Mouse (Mus musculus) embryonic facial prominence, embryonic 11.5 days (tissue): Measurements from ENCODE around the gene Zfpm1. TPM values are rescaled to one million over a fixed set of nuclear protein-coding genes. Genes with fewer than 3 reads are reported as not detected.

Experiments used
- ATAC-seq: fragments of 200-750 bp; cut with Nextera tagmentation; replicated peaks from 2 replicates; pipeline ENCODE4 v1.8.0; 2017; ENCODE audit warnings: low read depth; ENCODE audit not compliant: insufficient number of reproducible peaks, low FRiP score, low TSS enrichment
- DNase-seq: peaks from one replicate; pipeline ENCODE4 v3.0.0-alpha.2; 2015; ENCODE audit warnings: low spot score
- H3K27ac ChIP-seq: fragments of 300-500 bp; sonication (generic); replicated peaks from 2 replicates; pipeline ENCODE4 v1.5.1; 2014; ENCODE audit warnings: mild to moderate bottlenecking, low read depth, low read length, control low read depth
- H3K27me3 ChIP-seq: fragments of 300-500 bp; sonication (generic); 2 replicates; pipeline ENCODE4 v1.6.1; 2014; ENCODE audit warnings: mild to moderate bottlenecking, low read length, moderate library complexity, mixed read lengths; ENCODE audit not compliant: control insufficient read depth, insufficient read depth
- H3K36me3 ChIP-seq: fragments of 300-500 bp; sonication (generic); replicated peaks from 2 replicates; pipeline ENCODE4 v1.6.1; 2014; ENCODE audit warnings: low read depth, mild to moderate bottlenecking, low read length, moderate library complexity, mixed read lengths; ENCODE audit not compliant: control insufficient read depth, insufficient read depth
- H3K4me1 ChIP-seq: fragments of 300-500 bp; sonication (generic); 2 replicates; pipeline ENCODE4 v1.6.1; 2014; ENCODE audit warnings: low read length, mixed read lengths; ENCODE audit not compliant: control insufficient read depth, insufficient read depth
- H3K4me2 ChIP-seq: fragments of 300-500 bp; sonication (generic); 2 replicates; pipeline ENCODE4 v1.6.1; 2014; ENCODE audit warnings: low read depth, mild to moderate bottlenecking, control low read depth, low read length, moderate library complexity
- H3K4me3 ChIP-seq: fragments of 300-500 bp; sonication (generic); 2 replicates; pipeline ENCODE4 v1.5.1; 2014; ENCODE audit warnings: low read depth, low read length, control low read depth
- H3K9ac ChIP-seq: fragments of 300-500 bp; sonication (generic); replicated peaks from 2 replicates; pipeline ENCODE4 v1.6.1; 2014; ENCODE audit warnings: mild to moderate bottlenecking, control low read depth, low read length
- H3K9me3 ChIP-seq: fragments of 300-500 bp; sonication (generic); replicated peaks from 2 replicates; pipeline ENCODE4 v1.6.1; 2016; ENCODE audit warnings: mild to moderate bottlenecking, low read length, inconsistent platforms, mixed read lengths; ENCODE audit not compliant: control insufficient read depth
- WGBS: fragments of 180-500 bp; shearing (Covaris S2); extraction: QIAGEN DNeasy Blood & Tissue Kit; methylation state at CpG from one replicate; pipeline ENCODE4 v1.1.7; 2014; 5-methylcytosine and 5-hydroxymethylcytosine counted together
- polyA plus RNA-seq: library from polyadenylated mRNA; unstranded; fragments of >200 nt; fragmentation: Nextera tagmentation; extraction: Ambion mirVana; gene quantifications from 2 replicates; pipeline ENCODE4 v1.2.1, GENCODE M21; 2014

Gene Zfpm1
- polyA plus RNA-seq, 1 experiment from 2014 or later = 1.5 TPM

GRCm38 (mm10) chr8:122277204-122277995 lies 4.5 kb upstream of the Zfpm1 start:
- Histone ChIP-seq H3K4me1 (no peaks in the 10 kb centered on the region), H3K4me2 (no peak overlapping the region), H3K9ac (no peak overlapping the region), H3K27ac (no peak overlapping the region), H3K9me3 (no peaks in the 10 kb centered on the region), H3K36me3 (no peaks in the 10 kb centered on the region), H3K4me3 (no peak overlapping the region), H3K27me3 (peaks cover under 1% of the 10 kb centered on the region; the same call in 1 of the 2 replicates)
- 78% methylated on average over 18 of the region's 18 CpGs for WGBS
- ATAC-seq = no peak
- DNase-seq = no peak

GRCm38 (mm10) chr8:122280156-122280555 lies 1.8 kb upstream of the Zfpm1 start:
- peaks cover 16% of the 10 kb centered on the region for H3K27me3 ChIP-seq
- H3K9me3 ChIP-seq = no peaks in the 10 kb centered on the region
- no peak for DNase-seq
- 68% methylated on average over 4 of the region's 4 CpGs for WGBS
- peaks cover 16% of the 10 kb centered on the region for H3K4me1 ChIP-seq
- H3K36me3 ChIP-seq = no peaks in the 10 kb centered on the region
- no peak for ATAC-seq
- no peak overlapping the region for H3K27ac ChIP-seq
- H3K9ac ChIP-seq = 0 out of 2 replicates have a peak overlapping the region, but pooled peaks have one; percentile 19
- H3K4me3 ChIP-seq = no peak overlapping the region
- no peak overlapping the region for H3K4me2 ChIP-seq

- Histone ChIP-seq H3K27ac (peak overlapping the region; percentile 15; the same call in 1 of the 2 replicates), H3K9ac (peak overlapping the region; percentile 39; the same call in 1 of the 2 replicates), H3K4me3 (peak overlapping the region; percentile 71), H3K4me2 (peak overlapping the region; percentile 53), H3K4me1 (peaks cover 16% of the 10 kb centered on the region), H3K36me3 (no peaks in the 10 kb centered on the region), H3K27me3 (peaks cover 16% of the 10 kb centered on the region), H3K9me3 (no peaks in the 10 kb centered on the region)
- DNase-seq (peak; percentile 28), ATAC-seq (peak; percentile 40)
- 5% methylated on average over 20 of the region's 20 CpGs for WGBS
Measured at GRCm38 (mm10) chr8:122280588-122281316, 1.2 kb upstream of the Zfpm1 start.

DNA sequence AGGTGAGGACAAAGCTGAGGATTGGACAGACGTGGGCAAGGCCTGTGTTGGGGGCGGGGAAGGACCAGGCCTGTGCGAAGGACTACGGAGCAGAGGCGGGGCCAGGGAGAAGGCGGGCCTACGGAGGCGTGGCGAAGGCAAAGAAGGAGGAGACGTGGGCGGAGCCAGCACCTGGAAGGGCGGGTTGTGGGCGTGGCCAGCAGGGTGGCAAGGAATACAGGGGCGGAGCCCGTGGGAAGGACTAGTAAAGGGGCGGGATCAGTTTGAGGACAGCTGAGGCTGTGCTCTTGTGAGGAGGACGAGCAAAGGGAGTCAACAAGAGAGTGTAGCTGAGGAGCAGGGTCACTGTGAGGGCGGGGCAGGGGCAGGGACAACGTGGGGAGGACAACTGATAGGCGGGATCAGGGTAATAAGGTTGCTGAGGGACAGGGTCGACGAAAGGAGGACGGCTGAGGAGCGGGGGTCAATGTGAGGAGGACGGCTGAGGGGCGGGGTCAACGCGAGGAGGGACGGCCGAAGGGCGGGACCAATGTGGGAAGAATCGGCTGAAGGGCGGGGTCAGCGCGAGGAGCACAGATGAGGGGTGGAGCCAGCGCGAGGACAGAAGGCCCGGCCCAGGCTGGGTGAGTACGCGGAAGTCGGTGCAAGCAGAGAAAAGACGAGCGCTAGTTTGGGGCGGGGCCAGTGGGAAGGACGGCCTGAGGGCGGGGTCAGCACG lies 465 bp upstream of the Zfpm1 start:
- under 1% methylated on average over 45 of the region's 47 CpGs for WGBS
- Histone ChIP-seq H3K4me2 (peak overlapping the region; percentile 53), H3K27me3 (peaks cover 16% of the 10 kb centered on the region), H3K4me3 (peak overlapping the region; percentile 71), H3K9ac (no peak overlapping the region), H3K4me1 (peaks cover 16% of the 10 kb centered on the region), H3K9me3 (no peaks in the 10 kb centered on the region), H3K27ac (peak overlapping the region; percentile 15; the same call in 1 of the 2 replicates), H3K36me3 (no peaks in the 10 kb centered on the region)
- DNase-seq (peak; percentile 99), ATAC-seq (peak; percentile 89)

GRCm38 (mm10) chr8:122282501-122283355 lies 787 bp downstream of the Zfpm1 start:
- H3K9me3 ChIP-seq = no peaks in the 10 kb centered on the region
- peaks cover 16% of the 10 kb centered on the region for H3K4me1 ChIP-seq
- peak overlapping the region; percentile 99 for H3K4me2 ChIP-seq
- H3K27ac ChIP-seq = no peak overlapping the region; the same call in 1 of the 2 replicates
- DNase-seq = peak; percentile 25
- H3K4me3 ChIP-seq = peak overlapping the region; percentile 71
- peaks cover 16% of the 10 kb centered on the region for H3K27me3 ChIP-seq
- no peaks in the 10 kb centered on the region for H3K36me3 ChIP-seq
- H3K9ac ChIP-seq = peak overlapping the region; percentile 68
- WGBS = under 1% methylated on average over 61 of the region's 70 CpGs
- no peak for ATAC-seq

DNA sequence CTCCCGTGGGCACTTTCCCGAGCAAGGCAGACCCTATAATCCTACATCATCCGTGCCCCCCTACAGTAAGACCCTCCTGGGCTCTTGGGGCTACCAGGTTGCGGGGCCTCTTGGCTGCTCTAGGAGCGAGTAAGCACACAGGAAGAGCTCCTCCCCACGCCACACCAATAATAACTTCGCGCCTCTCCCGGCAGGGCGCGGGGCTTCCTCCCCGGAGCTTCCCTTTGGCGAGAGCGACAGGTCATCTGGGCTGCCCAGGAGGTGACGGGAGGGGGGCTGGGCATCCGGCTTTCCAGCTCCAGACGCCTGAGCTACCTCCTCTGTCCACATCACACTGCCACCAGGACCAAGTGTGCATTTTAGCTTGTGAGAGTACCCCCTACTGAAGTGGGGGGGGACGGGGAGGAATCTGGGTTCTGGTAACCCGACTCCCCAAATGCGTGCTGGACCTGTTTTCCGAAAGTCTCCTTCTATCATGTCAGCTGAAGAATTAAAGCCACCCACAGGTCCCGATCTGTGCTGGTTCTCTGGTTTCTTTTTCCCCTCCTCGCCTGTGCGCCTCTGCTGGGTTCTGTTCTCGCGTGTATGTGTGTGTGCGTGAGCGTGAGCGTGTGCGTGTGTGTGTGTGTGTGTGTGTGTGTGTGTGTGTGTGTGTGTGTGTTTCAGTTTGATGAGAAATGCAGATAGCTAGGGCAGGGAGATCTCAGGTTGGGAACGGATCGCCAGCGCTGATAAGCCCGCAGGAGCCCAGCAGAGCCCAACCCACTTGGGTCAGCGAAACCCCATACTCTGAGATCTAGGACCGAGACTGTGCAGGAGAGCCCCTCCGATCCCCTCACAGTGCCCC lies 1.6 kb downstream of the Zfpm1 start:
- ATAC-seq (no peak), DNase-seq (peak; percentile 53)
- WGBS = under 1% methylated on average over 37 of the region's 37 CpGs
- Histone ChIP-seq H3K27me3 (peaks cover 16% of the 10 kb centered on the region), H3K4me1 (peaks cover 16% of the 10 kb centered on the region), H3K36me3 (no peaks in the 10 kb centered on the region), H3K27ac (peak overlapping the region; percentile 43), H3K4me3 (peak overlapping the region; percentile 71), H3K9me3 (no peaks in the 10 kb centered on the region), H3K9ac (peak overlapping the region; percentile 68), H3K4me2 (peak overlapping the region; percentile 99)
